Mouse (Mus musculus) spleen, adult 2 months (tissue): ENCODE data around the gene Tmem150b.

Experiments used
- CTCF ChIP-seq: fragments of 200-500 bp; IDR thresholded peaks from 2 replicates; pipeline ENCODE4 v1.5.1; 2011; ENCODE audit warnings: mild to moderate bottlenecking, inconsistent platforms; ENCODE audit not compliant: insufficient read depth, insufficient read length, insufficient replicate concordance; ENCODE audit errors: extremely low read depth
- POLR2A ChIP-seq: fragments of 200-500 bp; IDR thresholded peaks from 2 replicates; pipeline ENCODE4 v1.6.1; 2011; ENCODE audit warnings: low read depth, low read length, inconsistent platforms

DNA sequence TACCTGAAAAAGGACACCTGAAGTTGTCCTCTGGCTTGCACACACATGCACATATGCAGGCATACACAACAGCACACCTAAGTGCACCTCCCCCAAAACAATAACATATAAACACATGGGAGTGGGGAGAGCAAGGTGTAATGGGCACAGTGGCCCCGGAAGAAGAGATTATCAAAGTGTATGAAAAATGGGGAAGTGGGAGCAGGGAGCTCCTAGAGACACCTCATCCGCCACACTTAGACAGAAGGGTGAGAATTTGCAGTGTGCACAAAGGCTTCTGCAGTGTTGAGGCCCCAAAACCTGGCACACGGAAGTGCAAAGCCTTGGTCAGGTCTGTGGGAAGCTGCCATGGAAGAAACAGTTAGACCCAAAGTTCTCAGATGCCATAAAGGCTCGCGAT is 6.0 kb upstream of the Tmem150b start:
- no peak for TF ChIP-seq POLR2A
- TF ChIP-seq CTCF, result no peak
